Mouse (Mus musculus): ENCODE results near the gene Wdfy4. TPM values are rescaled to one million over a fixed set of nuclear protein-coding genes. Genes with fewer than 3 reads are reported as not detected.

Gene Wdfy4
- total RNA-seq, 2 experiments from 2014 or later: 52.9 to 84.9 TPM

GRCm38 (mm10) chr14:32999511-32999910 is 185.8 kb downstream of the Wdfy4 start:
- ATAC-seq (replicated peaks; ENCODE audit: poor library complexity, severe bottlenecking): no peak

- no peak for ATAC-seq (replicated peaks; ENCODE audit: poor library complexity, severe bottlenecking)
Observed at GRCm38 (mm10) chr14:32994954-32995636, 190.2 kb downstream of the Wdfy4 start.

GRCm38 (mm10) chr14:32991082-32991481 is 194.2 kb downstream of the Wdfy4 start, which contains the start of gene Lrrc18:
TSS of gene Lrrc18 (plus strand) at chr14:32991382.
- ATAC-seq (replicated peaks; ENCODE audit: poor library complexity, severe bottlenecking): no peak

- no peak for ATAC-seq (replicated peaks; ENCODE audit: poor library complexity, severe bottlenecking)
Observed at GRCm38 (mm10) chr14:32986659-32987058, 198.6 kb downstream of the Wdfy4 start.

GRCm38 (mm10) chr14:32984176-32984738 is 201.1 kb downstream of the Wdfy4 start:
- ATAC-seq (replicated peaks; ENCODE audit: poor library complexity, severe bottlenecking): no peak

GRCm38 (mm10) chr14:32970700-32971099 is 214.6 kb downstream of the Wdfy4 start:
- ATAC-seq (replicated peaks; ENCODE audit: poor library complexity, severe bottlenecking): no peak

- ATAC-seq (replicated peaks; ENCODE audit: poor library complexity, severe bottlenecking): no peak
Observed at GRCm38 (mm10) chr14:32964742-32965141, 220.6 kb downstream of the Wdfy4 start.

GRCm38 (mm10) chr14:32960481-32960880 is 224.8 kb downstream of the Wdfy4 start:
- peak; percentile 62; the same call in 1 of the 2 replicates for ATAC-seq (replicated peaks; ENCODE audit: poor library complexity, severe bottlenecking)

- no peak for ATAC-seq (replicated peaks; ENCODE audit: poor library complexity, severe bottlenecking)
Observed at GRCm38 (mm10) chr14:32958671-32959070, 226.6 kb downstream of the Wdfy4 start.

- no peak for ATAC-seq (replicated peaks; ENCODE audit: poor library complexity, severe bottlenecking)
Observed at GRCm38 (mm10) chr14:32956486-32956885, 228.8 kb downstream of the Wdfy4 start.

GRCm38 (mm10) chr14:32950312-32951301 is 234.7 kb downstream of the Wdfy4 start:
- no peak for ATAC-seq (replicated peaks; ENCODE audit: poor library complexity, severe bottlenecking)

GRCm38 (mm10) chr14:32947512-32947911 is 237.8 kb downstream of the Wdfy4 start:
- ATAC-seq (replicated peaks; ENCODE audit: poor library complexity, severe bottlenecking): no peak

GRCm38 (mm10) chr14:32939217-32939616 is 246.1 kb downstream of the Wdfy4 start:
- ATAC-seq (replicated peaks; ENCODE audit: poor library complexity, severe bottlenecking): peak; percentile 76

GRCm38 (mm10) chr14:32934064-32934463 is 251.2 kb downstream of the Wdfy4 start:
- no peak for ATAC-seq (replicated peaks; ENCODE audit: poor library complexity, severe bottlenecking)

GRCm38 (mm10) chr14:32932220-32932619 is 253.1 kb downstream of the Wdfy4 start:
- ATAC-seq (replicated peaks; ENCODE audit: poor library complexity, severe bottlenecking): peak; percentile 35

GRCm38 (mm10) chr14:32931709-32932108 is 253.6 kb downstream of the Wdfy4 start:
- ATAC-seq (replicated peaks; ENCODE audit: poor library complexity, severe bottlenecking): peak; percentile 88

GRCm38 (mm10) chr14:32923871-32924270 is 261.4 kb downstream of the Wdfy4 start:
- ATAC-seq (replicated peaks; ENCODE audit: poor library complexity, severe bottlenecking): no peak

GRCm38 (mm10) chr14:32917919-32918318 is 267.4 kb downstream of the Wdfy4 start:
- ATAC-seq (replicated peaks; ENCODE audit: poor library complexity, severe bottlenecking): no peak

- ATAC-seq (replicated peaks; ENCODE audit: poor library complexity, severe bottlenecking): no peak
Observed at GRCm38 (mm10) chr14:32915360-32915759, 269.9 kb downstream of the Wdfy4 start.

- ATAC-seq (replicated peaks; ENCODE audit: poor library complexity, severe bottlenecking): no peak
Observed at GRCm38 (mm10) chr14:32911187-32911586, 274.1 kb downstream of the Wdfy4 start.

Measured in granulocyte monocyte progenitor cell, adult 5-6 weeks (primary cell).